Comparison of ENCODE assay signal across 12 mouse cellular contexts in the genomic region with DNA sequence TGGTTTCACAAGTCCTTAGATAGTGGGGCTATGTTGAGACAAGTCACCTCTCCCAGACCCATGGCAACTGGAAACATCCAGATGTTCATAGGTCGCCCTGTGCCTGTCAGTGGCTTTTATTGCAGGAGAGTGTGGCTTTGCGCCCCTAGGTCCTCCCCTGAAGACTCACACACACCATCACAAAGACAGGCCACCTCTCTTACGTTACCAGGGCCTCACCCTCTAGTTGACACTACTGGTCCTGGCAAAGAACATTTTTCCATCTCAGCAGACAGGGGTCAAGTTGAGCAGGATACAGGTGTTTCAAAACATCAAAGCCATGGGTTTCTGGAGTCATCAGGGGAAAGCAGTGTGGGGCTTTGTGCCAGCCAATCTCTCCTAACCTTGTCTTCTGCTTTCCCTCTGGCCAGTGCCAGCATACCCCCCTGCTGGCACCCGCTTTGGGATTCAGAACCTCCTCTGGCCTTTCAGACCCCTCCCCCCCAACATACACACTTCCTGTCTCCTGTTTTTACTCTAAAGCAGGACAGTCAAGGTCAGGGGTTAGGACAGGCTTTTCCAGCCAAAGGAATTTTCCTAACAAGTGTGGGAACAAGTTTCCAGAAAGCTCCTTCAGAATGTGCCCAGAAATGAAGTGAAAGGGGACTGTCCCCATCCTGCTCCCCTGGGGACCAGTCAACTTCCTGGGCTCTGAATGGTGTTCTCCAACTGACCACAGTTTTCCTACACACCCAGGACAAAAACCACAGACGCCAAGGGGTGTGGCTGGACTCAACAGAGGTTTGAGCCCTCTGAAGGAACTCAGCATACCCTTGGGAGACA. TPM values are rescaled to one million over a fixed set of nuclear protein-coding genes. Genes with fewer than 3 reads are reported as not detected.
DNase-seq lines count a peak whose midpoint lies in the region; ATAC-seq and TF ChIP-seq lines count a peak whose summit lies in the region.
"Had no signal": no experiment of that assay in that cellular context is flagged by ENCODE, and none has a peak within 500 bp of the region (broad histone marks: within the 10 kb centered on the region; RNA-seq: fewer than 3 reads in every experiment).

No protein-coding gene starts in this region.

- H3K4me3 ChIP-seq in kidney, embryonic 16.5 days (ENCODE audit: low read length), result no peak overlapping the region
- H3K4me3 ChIP-seq in hindbrain, postnatal 0 days (ENCODE audit: low read length), result no peak overlapping the region
- H3K4me3 ChIP-seq: limb, embryonic 15.5 days; neural tube, embryonic 13.5 days had no signal

- H3K9ac ChIP-seq in kidney, embryonic 16.5 days (replicated peaks; ENCODE audit: low read length), result no peak overlapping the region
- no peak overlapping the region for H3K9ac ChIP-seq in hindbrain, postnatal 0 days (replicated peaks; ENCODE audit: low read length)
- H3K9ac ChIP-seq: limb, embryonic 15.5 days; neural tube, embryonic 13.5 days had no signal

- ATAC-seq in kidney, embryonic 16.5 days (ENCODE audit: low FRiP score, low TSS enrichment), result no peak
- no peak for ATAC-seq in hindbrain, postnatal 0 days

- no peaks in the 10 kb centered on the region; the same call in 1 of the 2 replicates for H3K9me3 ChIP-seq in kidney, embryonic 16.5 days (ENCODE audit: low read length)
- no peaks in the 10 kb centered on the region for H3K9me3 ChIP-seq in hindbrain, postnatal 0 days (ENCODE audit: low read length)
- H3K9me3 ChIP-seq: limb, embryonic 15.5 days had no signal

- intact Hi-C loops in heart, postnatal 10 days (cut with DNase I), result loop anchor here (5.0 kb wide), 1 partner anchor 59 kb away; no protein-coding TSS in a partner anchor

- no peaks in the 10 kb centered on the region for H3K27me3 ChIP-seq in kidney, embryonic 16.5 days (ENCODE audit: insufficient read depth, low read length)
- no peaks in the 10 kb centered on the region for H3K27me3 ChIP-seq in hindbrain, postnatal 0 days (ENCODE audit: insufficient read depth, low read length)
- H3K27me3 ChIP-seq: CH12.LX; limb, embryonic 15.5 days; neural tube, embryonic 13.5 days had no signal

- no peaks in the 10 kb centered on the region for H3K4me1 ChIP-seq in kidney, embryonic 16.5 days (ENCODE audit: insufficient read depth, low read length)
- H3K4me1 ChIP-seq in hindbrain, postnatal 0 days (ENCODE audit: insufficient read depth, low read length), result no peaks in the 10 kb centered on the region
- H3K4me1 ChIP-seq: limb, embryonic 15.5 days; neural tube, embryonic 13.5 days had no signal

- TF ChIP-seq CTCF in hindbrain, postnatal 0 days (IDR thresholded peaks at IDR 0.05; ENCODE audit: low read depth), result no peak

- H3K36me3 ChIP-seq in kidney, embryonic 16.5 days (ENCODE audit: insufficient read depth, low read length), result no peaks in the 10 kb centered on the region
- H3K36me3 ChIP-seq in hindbrain, postnatal 0 days (ENCODE audit: insufficient read depth, low read length), result no peaks in the 10 kb centered on the region
- H3K36me3 ChIP-seq: limb, embryonic 15.5 days had no signal

- peak; percentile 17 for DNase-seq in kidney, adult 11 months
- peak; percentile 14 to 27 for DNase-seq in adrenal gland, postnatal 36 days
- DNase-seq in heart, postnatal 10 days, result peak; percentile 9 to 38
- DNase-seq in lung, postnatal 4 days, result peak; percentile 16 to 71
- DNase-seq in hindbrain, postnatal 0 days (ENCODE audit: low spot score), result no peak
- no peak for DNase-seq in urinary bladder, postnatal 10 days (ENCODE audit: low spot score)
- no peak for DNase-seq in cerebellum, adult 8-10 months

- 66% methylated on average over 5 of the region's 5 CpGs for WGBS in kidney, embryonic 16.5 days
- 77% methylated on average over 5 of the region's 5 CpGs for WGBS in hindbrain, postnatal 0 days

- no peak overlapping the region for H3K27ac ChIP-seq in kidney, embryonic 16.5 days (ENCODE audit: low read length)
- no peak overlapping the region for H3K27ac ChIP-seq in hindbrain, postnatal 0 days
- H3K27ac ChIP-seq: limb, embryonic 15.5 days; neural tube, embryonic 13.5 days had no signal

- H3K4me2 ChIP-seq in kidney, embryonic 16.5 days (replicated peaks; ENCODE audit: low read depth, low read length), result no peak overlapping the region
- no peak overlapping the region for H3K4me2 ChIP-seq in hindbrain, postnatal 0 days (ENCODE audit: low read depth, low read length)
- H3K4me2 ChIP-seq: limb, embryonic 15.5 days; neural tube, embryonic 13.5 days had no signal

RNA-seq across cellular contexts. Expression of gene Prkar1b, which starts 31.5 kb away (rescaled TPM):
- 24.6 and 28.8 TPM in 2 replicates for polyA plus RNA-seq in kidney, embryonic 16.5 days (2015; fragmentation: Nextera tagmentation; extraction: Ambion mirVana)
- 10 to 100 TPM; 20.2 to 52.4 TPM for total RNA-seq in adrenal gland, postnatal 36 days (2021)
- total RNA-seq in heart, postnatal 10 days (2021), result 1 to 10 TPM; 1.5 to 3.5 TPM
- 264 and 274 TPM in 2 replicates for total RNA-seq in hindbrain, postnatal 0 days (2014; rRNA removed)
- polyA plus RNA-seq in hindbrain, postnatal 0 days (2015; fragmentation: Nextera tagmentation; extraction: Ambion mirVana), result 297 and 322 TPM in 2 replicates
- total RNA-seq: CH12.LX; megakaryocyte-erythroid progenitor cell, adult 5-6 weeks had no signal

RNA-seq across cellular contexts. Expression of gene Dnaaf5, which starts 31.7 kb away (rescaled TPM):
- 7.2 and 9.1 TPM in 2 replicates for polyA plus RNA-seq in kidney, embryonic 16.5 days (2015; fragmentation: Nextera tagmentation; extraction: Ambion mirVana)
- total RNA-seq in adrenal gland, postnatal 36 days (2021), result 10 to 100 TPM; 22.7 to 22.8 TPM
- total RNA-seq in heart, postnatal 10 days (2021), result 10 to 100 TPM; 17.9 to 18.0 TPM
- 12.8 and 16.3 TPM in 2 replicates for total RNA-seq in hindbrain, postnatal 0 days (2014; rRNA removed)
- polyA plus RNA-seq in hindbrain, postnatal 0 days (2015; fragmentation: Nextera tagmentation; extraction: Ambion mirVana), result 1.8 and 2.2 TPM in 2 replicates

Comparison
In these comparisons a context has a peak if more than half of its experiments do, and no peak if none do; other contexts are left out.
1. DNase-seq: peak in kidney, adult 11 months (single experiment), adrenal gland, postnatal 36 days (2 of 2), heart, postnatal 10 days (2 of 2) and lung, postnatal 4 days (2 of 2); none in hindbrain, postnatal 0 days (single experiment), urinary bladder, postnatal 10 days (single experiment) and cerebellum, adult 8-10 months (single experiment).
2. RNA of gene Prkar1b, which starts 31.5 kb away (total RNA-seq): 264 to 274 TPM in hindbrain, postnatal 0 days and 20.2 to 52.4 TPM in adrenal gland, postnatal 36 days; 1.5 to 3.5 TPM in heart, postnatal 10 days; every median in the first group is over 4 times any median in the second.